Mouse (Mus musculus) intestine, embryonic 14.5 days (tissue): Measurements from ENCODE around the gene Ubxn11. TPM values are rescaled to one million over a fixed set of nuclear protein-coding genes. Genes with fewer than 3 reads are reported as not detected.

Experiments used
- ATAC-seq: fragments of 200-750 bp; cut with Nextera tagmentation; replicated peaks from 2 replicates; pipeline ENCODE4 v1.8.0; 2017; ENCODE audit warnings: low read depth, moderate number of reproducible peaks, moderate TSS enrichment, moderate library complexity; ENCODE audit not compliant: low FRiP score, low TSS enrichment
- DNase-seq: peaks from one replicate; pipeline ENCODE4 v3.0.0-alpha.2; 2018; ENCODE audit warnings: low spot score
- H3K27ac ChIP-seq: fragments of 300-500 bp; sonication (generic); 2 replicates; pipeline ENCODE4 v1.5.1; 2014; ENCODE audit warnings: low read depth, mild to moderate bottlenecking, control low read depth
- H3K27me3 ChIP-seq: fragments of 300-500 bp; sonication (generic); replicated peaks from 2 replicates; pipeline ENCODE4 v1.6.1; 2014; ENCODE audit warnings: low read length, control low read depth; ENCODE audit not compliant: control insufficient read depth, insufficient read depth
- H3K36me3 ChIP-seq: fragments of 300-500 bp; sonication (generic); 2 replicates; pipeline ENCODE4 v1.6.1; 2014; ENCODE audit warnings: low read length, control low read depth; ENCODE audit not compliant: control insufficient read depth, insufficient read depth
- H3K4me1 ChIP-seq: fragments of 300-500 bp; sonication (generic); replicated peaks from 2 replicates; pipeline ENCODE4 v1.6.1; 2014; ENCODE audit warnings: low read length, control low read depth, mixed read lengths; ENCODE audit not compliant: control insufficient read depth, insufficient read depth
- H3K4me2 ChIP-seq: fragments of 300-500 bp; sonication (generic); 2 replicates; pipeline ENCODE4 v1.6.1; 2014; ENCODE audit warnings: low read length
- H3K4me3 ChIP-seq: fragments of 300-500 bp; sonication (generic); 2 replicates; pipeline ENCODE4 v1.5.1; 2014; ENCODE audit warnings: low read depth, low read length, control low read depth, mixed read lengths
- H3K9ac ChIP-seq: fragments of 300-500 bp; sonication (generic); 2 replicates; pipeline ENCODE4 v1.6.1; 2014; ENCODE audit warnings: mild to moderate bottlenecking, low read length
- H3K9me3 ChIP-seq: fragments of 300-500 bp; sonication (generic); 2 replicates; pipeline ENCODE4 v1.6.1; 2016; ENCODE audit warnings: low read length, control low read depth; ENCODE audit not compliant: control insufficient read depth
- WGBS: fragments of 180-500 bp; shearing (Covaris S2); extraction: QIAGEN DNeasy Blood & Tissue Kit; methylation state at CpG from one replicate; pipeline ENCODE4 v1.1.7; 2014; 5-methylcytosine and 5-hydroxymethylcytosine counted together
- polyA plus RNA-seq: library from polyadenylated mRNA; unstranded; fragments of >200 nt; fragmentation: Nextera tagmentation; extraction: Ambion mirVana; gene quantifications from 2 replicates; pipeline ENCODE4 v1.2.1, GENCODE M21; 2014

The Ubxn11 gene
- polyA plus RNA-seq, 1 experiment from 2014 or later, result 5.7 TPM

DNA sequence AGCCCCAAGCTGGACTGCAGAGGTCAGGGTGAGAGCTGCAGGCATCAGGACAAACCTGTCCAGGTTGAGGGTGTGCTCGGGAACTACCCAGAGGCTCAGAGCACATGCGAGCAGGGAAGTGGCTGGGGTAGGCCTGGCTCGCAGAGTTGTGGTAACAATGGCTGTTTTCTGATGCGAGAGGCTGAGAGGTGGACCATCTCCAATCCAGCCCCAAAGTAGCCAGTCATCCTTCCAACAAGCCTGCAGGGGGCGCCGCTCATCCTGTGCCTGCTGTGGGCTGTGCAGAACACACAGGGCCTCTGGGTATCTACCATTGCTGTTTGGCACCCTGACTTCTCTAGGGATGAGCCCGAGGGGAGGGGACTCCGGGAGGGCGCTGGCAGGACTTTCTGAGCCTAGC, 17.3 kb downstream of the Ubxn11 start:
- Histone ChIP-seq H3K4me2 (no peak overlapping the region), H3K9ac (no peak overlapping the region), H3K4me3 (no peak overlapping the region), H3K9me3 (no peaks in the 10 kb centered on the region), H3K4me1 (peaks cover 3% of the 10 kb centered on the region; the same call in 1 of the 2 replicates), H3K27ac (no peak overlapping the region), H3K27me3 (no peaks in the 10 kb centered on the region), H3K36me3 (no peaks in the 10 kb centered on the region)
- WGBS, result 60% methylated on average over 9 of the region's 9 CpGs
- no peak for ATAC-seq
- no peak for DNase-seq

DNA sequence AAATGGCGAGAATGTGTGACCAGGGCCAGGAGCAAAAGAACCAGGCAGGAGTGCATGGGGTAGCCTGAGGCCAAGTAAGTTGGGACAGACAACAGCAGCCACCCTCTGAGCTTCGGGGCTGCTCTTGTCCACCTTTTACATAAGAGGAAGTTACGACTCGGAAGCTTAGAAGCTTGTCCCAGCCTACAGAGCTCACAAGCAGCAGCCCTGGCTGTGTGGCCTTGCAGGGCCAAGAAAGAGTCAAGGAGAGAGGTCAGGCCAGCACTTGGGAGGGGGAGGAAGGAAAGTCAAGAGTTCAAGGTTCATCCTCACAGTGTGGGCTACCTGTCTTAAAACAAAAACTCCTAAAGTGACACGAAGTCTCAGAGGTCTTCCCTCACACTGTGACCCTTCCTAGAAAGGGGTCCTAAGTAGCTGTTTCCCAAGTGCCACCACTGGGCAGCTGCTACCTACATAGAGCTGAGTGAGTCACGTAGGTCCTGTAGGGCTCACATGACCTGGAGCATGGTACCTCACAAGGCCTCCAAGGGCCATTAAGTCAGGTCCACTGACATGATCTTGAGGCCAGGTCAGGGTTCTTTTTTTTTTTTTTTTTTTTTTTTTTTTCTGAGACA, 17.9 kb downstream of the Ubxn11 start:
- no peak for ATAC-seq
- Histone ChIP-seq H3K9ac (no peak overlapping the region), H3K4me1 (peaks cover 3% of the 10 kb centered on the region; the same call in 1 of the 2 replicates), H3K4me3 (no peak overlapping the region), H3K27ac (no peak overlapping the region), H3K27me3 (no peaks in the 10 kb centered on the region), H3K36me3 (no peaks in the 10 kb centered on the region), H3K9me3 (no peaks in the 10 kb centered on the region), H3K4me2 (no peak overlapping the region)
- 77% methylated on average over 6 of the region's 6 CpGs for WGBS
- DNase-seq, result no peak

DNA sequence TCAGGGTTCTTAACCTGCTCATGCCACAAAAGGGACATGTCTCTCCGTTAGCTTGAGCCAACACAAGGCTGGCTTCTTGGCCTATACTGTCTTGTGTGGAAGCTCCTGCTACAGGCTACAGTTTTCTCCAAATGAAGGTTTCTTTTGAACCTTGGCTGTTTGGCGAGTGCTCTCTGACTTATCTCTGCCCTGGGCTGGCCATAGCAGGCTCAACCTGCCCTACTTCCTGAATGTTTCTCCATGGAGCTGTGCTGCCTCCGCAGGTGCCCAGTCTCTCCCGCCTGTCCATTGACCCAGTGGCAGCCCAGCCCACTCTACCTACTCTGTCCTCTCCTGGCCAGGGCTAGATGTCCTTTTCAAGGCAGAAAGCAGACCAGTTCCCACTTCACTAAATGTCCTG, 18.5 kb downstream of the Ubxn11 start:
- peaks cover 2% of the 10 kb centered on the region; the same call in 1 of the 2 replicates for H3K4me1 ChIP-seq
- no peak overlapping the region for H3K4me2 ChIP-seq
- H3K36me3 ChIP-seq, result no peaks in the 10 kb centered on the region
- no peak overlapping the region for H3K9ac ChIP-seq
- H3K27ac ChIP-seq, result no peak overlapping the region
- no peak for DNase-seq
- H3K4me3 ChIP-seq, result no peak overlapping the region
- WGBS, result 88% methylated on average over 4 of the region's 4 CpGs
- H3K27me3 ChIP-seq, result no peaks in the 10 kb centered on the region
- ATAC-seq, result no peak
- H3K9me3 ChIP-seq, result no peaks in the 10 kb centered on the region

DNA sequence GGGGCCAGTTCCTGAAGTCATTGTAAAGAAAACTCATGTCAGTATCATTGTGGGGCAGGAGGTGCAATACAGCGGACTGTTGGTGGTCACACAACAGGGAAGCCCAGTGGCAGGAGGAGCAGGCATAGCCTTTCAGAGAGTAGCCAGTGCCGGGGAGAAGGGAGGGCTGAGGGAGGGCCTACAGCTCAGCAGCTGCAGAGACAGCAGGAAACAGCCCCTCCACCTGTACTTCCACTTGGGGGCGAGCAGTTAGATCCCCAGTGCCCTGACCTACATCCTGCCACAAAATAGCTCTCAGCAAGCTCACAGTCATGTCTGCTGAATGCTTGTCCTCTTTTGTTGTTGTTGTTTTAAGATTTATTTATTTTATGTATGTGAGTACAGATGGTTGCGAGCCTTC, 19.2 kb downstream of the Ubxn11 start:
- DNase-seq (no peak), ATAC-seq (no peak)
- Histone ChIP-seq H3K4me2 (no peak overlapping the region), H3K9ac (no peak overlapping the region), H3K27me3 (no peaks in the 10 kb centered on the region), H3K4me1 (no peaks in the 10 kb centered on the region), H3K4me3 (no peak overlapping the region), H3K27ac (no peak overlapping the region), H3K9me3 (no peaks in the 10 kb centered on the region), H3K36me3 (no peaks in the 10 kb centered on the region)
- 47% methylated on average over 4 of the region's 4 CpGs for WGBS

DNA sequence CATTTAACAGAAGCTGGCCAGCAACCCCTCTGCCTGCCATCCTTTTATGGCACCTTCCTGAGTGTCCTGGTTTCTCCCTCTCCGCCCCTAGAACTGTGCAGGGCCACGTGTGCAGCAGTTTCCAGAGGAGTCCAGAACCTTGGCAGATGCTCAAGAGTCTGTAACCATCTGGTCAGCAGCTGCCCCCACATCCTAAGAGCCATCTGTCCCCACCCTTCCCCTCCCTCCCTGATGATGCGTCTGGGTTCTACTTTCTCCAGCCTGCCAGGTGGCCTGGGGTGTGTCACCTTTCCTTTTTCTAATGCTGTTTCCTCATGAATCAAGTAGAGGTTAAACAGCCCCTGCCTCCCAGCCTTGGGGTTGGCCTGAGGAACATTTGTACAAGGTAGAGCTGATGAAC, 19.9 kb downstream of the Ubxn11 start:
- Histone ChIP-seq H3K36me3 (no peaks in the 10 kb centered on the region), H3K27ac (no peak overlapping the region), H3K4me2 (no peak overlapping the region), H3K27me3 (no peaks in the 10 kb centered on the region), H3K9ac (no peak overlapping the region), H3K4me1 (0 out of 2 replicates have a peak, but pooled peaks cover 4% of the 10 kb centered on the region), H3K9me3 (no peaks in the 10 kb centered on the region), H3K4me3 (no peak overlapping the region)
- 21% methylated on average over 3 of the region's 3 CpGs for WGBS
- DNase-seq, result no peak
- no peak for ATAC-seq

DNA sequence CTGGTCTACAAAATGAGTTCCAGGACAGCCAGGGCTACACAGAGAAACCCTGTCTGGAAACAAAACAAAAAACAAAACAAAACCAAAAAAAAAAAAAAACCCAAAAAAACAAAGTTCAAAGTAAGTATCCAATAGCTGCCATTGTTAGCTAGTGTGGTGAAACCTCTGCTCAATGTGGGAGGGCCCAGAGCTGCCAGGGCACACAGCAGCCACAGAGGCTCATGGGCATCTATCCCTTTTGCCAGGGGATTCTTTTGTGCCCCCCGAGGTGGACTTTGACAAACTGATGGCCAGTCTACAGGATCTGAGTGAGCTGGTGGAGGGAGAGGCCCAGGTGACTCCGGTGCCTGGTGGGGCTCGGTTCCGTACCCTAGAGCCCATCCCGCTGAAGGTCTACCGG, 20.8 kb downstream of the Ubxn11 start:
- Histone ChIP-seq H3K4me1 (peaks cover 13% of the 10 kb centered on the region; the same call in 1 of the 2 replicates), H3K36me3 (no peaks in the 10 kb centered on the region), H3K27ac (no peak overlapping the region), H3K4me3 (no peak overlapping the region), H3K9me3 (no peaks in the 10 kb centered on the region), H3K9ac (no peak overlapping the region), H3K4me2 (no peak overlapping the region), H3K27me3 (no peaks in the 10 kb centered on the region)
- no peak for ATAC-seq
- WGBS, result 95% methylated on average over 6 of the region's 6 CpGs
- no peak for DNase-seq

DNA sequence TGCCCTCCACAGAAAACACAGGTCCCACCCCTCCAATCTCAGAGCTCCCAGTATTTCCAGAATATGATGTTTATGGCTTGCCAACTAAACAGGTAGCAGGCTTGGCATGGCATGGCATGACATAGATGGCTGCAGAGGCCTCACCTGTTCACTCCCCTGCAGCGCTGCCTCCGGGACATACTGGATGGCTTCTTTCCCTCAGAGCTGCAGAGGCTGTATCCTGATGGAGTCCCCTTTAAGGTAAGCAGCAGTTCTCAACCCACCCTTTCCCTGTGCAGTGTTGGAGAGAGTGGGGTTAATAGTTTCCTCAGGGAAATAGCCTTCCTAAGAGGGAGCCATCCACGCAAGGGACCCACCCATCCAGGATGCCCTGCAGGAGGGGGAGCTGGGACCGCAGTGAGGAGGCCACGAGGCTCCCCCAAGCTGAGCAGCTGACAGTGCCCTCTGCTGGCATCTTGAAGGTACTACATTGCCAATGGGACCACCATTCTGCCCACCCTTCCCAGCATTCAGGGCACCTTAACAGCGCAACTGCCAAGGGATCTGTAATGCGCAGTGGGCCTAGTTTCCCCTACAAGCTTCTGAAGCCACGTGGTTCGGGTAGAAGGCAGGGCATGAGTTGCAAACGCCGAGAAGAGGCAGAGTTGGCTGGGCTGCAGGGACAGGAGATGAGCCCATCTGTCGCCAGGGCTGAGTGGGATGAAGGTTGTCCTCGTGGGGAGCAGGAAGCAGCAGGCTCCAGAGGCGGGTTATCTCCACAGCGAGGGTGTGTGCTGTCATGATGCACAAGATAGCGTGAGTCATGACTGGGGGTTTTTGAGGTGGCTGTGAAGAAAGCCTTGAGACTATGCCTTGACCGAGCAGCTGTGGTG, 21.5 kb downstream of the Ubxn11 start:
- no peaks in the 10 kb centered on the region for H3K27me3 ChIP-seq
- ATAC-seq (no peak), DNase-seq (peak; percentile 78)
- no peak overlapping the region for H3K4me3 ChIP-seq
- H3K4me1 ChIP-seq, result peaks cover 13% of the 10 kb centered on the region; the same call in 1 of the 2 replicates
- H3K27ac ChIP-seq, result no peak overlapping the region
- H3K4me2 ChIP-seq, result no peak overlapping the region
- H3K9me3 ChIP-seq, result no peaks in the 10 kb centered on the region
- no peaks in the 10 kb centered on the region for H3K36me3 ChIP-seq
- 23% methylated on average over 17 of the region's 17 CpGs for WGBS
- H3K9ac ChIP-seq, result no peak overlapping the region

DNA sequence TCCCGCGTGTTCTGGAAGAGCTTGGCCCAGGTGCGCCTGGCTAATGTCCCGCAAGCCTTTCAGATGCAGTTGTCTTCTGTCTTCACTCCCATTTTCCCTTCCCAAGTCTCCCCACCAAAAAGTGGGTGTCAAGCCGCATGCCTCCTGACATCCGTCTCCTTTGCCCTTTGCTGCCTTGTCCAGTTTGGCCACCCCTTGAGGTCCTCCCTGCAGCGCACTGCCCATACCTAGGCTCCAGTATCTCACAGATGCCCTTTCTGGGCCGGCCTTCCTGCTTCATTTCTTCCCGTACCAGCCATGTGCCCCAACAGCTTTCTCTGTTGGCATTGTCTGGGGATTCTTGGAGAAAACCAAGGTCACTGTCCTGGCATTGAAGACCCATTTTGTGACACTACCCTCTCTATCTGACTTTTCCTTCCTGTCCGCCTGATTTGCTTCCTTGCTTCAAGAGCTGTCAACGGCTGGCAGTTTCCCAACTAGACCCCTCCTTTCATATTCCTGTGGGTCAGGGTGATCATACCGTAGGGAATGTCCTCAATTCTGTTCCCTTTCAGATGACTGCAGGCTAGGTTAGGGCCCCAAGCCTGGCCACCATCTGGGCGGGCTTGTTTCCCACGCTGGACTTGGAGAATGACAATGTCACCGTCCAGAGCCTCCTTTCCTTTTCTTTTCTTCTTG, 23.2 kb downstream of the Ubxn11 start:
- Histone ChIP-seq H3K9me3 (no peaks in the 10 kb centered on the region), H3K27ac (no peak overlapping the region), H3K27me3 (no peaks in the 10 kb centered on the region), H3K4me1 (peaks cover 18% of the 10 kb centered on the region), H3K4me2 (no peak overlapping the region), H3K9ac (no peak overlapping the region), H3K4me3 (no peak overlapping the region), H3K36me3 (0 out of 2 replicates have a peak, but pooled peaks cover 4% of the 10 kb centered on the region)
- 93% methylated on average over 15 of the region's 15 CpGs for WGBS
- DNase-seq (no peak), ATAC-seq (no peak)
